Mouse (Mus musculus) 3T3-L1 (cell line): Measurements from ENCODE around the gene Tlr11.

Experiments
- DNase-seq: peaks from one replicate; pipeline ENCODE4 v3.0.0-alpha.2; 2015; ENCODE audit warnings: low read depth, low spot score

The Tlr11 gene

DNA sequence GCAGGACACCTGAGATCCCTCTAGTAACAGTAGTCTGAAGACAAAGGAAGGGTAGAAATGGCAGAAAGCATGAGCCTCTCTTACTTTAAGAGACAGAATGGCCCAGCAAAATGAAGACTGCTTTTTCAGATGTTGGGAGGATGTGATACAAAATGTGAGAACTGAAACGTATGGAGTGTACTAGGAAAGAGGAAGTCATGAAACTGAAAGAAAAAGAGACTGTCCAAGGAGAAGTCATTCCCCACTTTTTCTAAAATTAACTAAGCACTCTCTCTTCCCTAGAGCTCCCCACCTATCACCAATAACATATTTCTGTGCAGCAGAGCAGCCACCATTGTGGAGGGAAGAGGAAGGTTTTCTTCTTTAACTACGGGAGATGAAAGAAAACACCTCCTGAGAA is at the start of gene Tlr11:
TSS of gene Tlr11 (plus strand) at position 322 of the 400 bp plus-strand sequence.
- no peak for DNase-seq

DNA sequence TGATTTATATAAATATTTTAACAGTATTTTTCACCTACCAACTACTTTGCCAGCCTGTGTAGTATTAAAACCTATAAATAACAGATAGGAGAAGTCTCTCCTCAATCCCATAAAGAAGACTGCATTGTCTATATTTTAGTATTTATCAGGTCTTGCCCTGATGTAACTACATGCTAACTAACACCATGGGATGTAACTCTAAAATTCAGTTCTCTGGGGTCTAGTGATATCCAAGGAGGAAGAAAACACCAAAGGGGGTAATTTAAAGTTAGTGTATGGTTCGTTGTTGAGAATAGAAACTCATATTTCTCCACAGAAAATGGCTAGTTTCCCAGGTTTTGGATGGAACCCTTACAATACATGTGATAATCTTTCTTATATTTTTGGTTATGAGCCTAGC is 31.1 kb upstream of the Tlr11 start, which contains the start of gene Olfr734:
TSS of gene Olfr734 (minus strand) at position 101 of the 400 bp plus-strand sequence.
- DNase-seq = no peak

DNA sequence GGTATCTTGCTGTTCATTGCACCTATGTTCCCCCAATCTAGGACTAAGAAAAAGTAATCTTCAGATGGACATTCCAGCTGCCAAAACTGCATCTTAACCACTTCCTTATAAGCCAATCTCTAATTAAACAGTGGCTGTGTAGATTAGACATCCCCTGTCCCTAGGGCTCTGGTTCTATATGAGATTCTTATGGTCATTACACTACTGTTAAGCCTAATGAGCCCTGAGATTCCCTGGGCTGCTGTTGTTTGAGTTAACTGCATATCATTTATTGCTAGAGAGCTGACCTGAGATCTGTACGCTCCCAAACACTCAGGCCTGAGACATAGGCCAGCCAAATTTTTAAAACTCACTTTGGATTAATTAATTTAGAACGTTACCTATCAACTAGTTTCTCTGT is 8.9 kb upstream of the Tlr11 start, which contains the start of gene Olfr735:
TSS of gene Olfr735 (minus strand) at position 77 of the 400 bp plus-strand sequence.
- no peak for DNase-seq

DNA sequence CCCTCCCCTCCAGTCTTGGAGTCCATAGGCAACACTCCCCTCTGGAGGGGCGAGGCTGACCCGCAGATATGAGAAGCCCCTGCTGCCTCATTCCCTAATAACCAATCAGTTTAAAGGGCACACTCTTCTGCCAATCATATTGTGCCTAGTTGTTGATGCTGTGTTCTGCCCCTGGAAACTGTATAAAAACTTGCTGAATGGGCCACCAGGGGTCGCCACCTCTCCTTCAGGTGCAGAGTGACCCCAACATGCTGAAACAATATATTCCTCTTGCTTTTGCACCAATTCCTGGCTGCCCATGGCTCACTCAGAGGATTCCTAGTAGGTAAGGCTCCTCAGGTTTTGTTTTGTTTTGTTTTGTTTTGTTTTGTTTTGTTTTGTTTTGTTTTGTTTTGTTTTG is 5.3 kb upstream of the Tlr11 start:
- DNase-seq = peak; percentile 19

DNA sequence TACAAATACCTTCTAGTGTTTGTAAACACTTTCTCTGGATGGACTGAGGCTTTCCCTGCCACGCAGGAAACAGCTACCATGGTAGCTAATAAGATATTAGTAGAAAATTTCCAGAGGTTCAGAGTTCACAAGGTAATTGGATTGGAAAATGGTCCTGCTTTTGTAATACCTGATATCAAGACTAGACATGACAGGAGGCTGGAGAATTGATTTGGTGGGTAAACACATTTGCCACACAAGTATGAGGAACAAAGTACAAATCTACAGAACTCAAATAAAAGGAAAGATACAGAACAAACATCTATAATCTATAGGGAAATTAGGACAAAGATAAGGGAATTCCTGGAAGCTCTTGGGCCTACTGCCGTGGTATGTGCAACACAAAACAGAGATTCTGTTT is 989 bp upstream of the Tlr11 start:
- DNase-seq = no peak

DNA sequence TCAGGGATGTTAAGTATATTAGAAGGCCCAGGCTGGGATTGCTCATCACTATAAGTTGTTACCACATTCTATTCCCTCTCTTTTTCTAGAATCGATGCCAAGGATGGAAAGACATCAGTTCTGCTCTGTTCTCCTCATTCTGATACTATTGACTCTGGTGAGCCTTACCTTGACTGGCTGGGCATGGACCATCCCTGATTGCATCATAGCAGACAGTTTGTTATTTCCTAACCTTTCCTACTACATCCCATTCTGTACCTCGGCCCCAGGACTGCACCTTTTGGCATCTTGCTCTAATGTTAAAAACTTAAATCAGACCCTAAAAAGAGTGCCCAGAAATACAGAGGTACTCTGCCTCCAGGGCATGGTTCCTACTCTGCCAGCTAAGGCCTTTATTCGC is 2.8 kb downstream of the Tlr11 start:
- DNase-seq = no peak

DNA sequence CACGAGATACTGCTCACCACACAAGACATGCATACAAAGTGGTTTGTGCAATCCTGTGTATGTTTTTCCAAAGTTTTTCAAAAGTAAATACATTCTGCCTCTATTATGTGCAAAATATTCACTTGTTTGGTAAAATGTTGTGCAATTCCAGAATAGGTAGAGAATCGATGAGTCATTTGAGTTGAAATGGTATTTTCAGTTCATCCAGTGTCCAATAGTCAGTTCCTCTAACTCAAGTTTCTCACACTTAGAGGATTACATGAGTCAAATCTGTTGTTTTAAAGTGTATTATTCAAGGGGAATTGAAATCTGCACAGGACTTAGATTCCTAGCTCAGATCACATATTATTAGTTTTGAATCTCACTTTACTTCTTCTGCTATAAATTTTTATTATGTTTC is 5.8 kb downstream of the Tlr11 start:
- no peak for DNase-seq

DNA sequence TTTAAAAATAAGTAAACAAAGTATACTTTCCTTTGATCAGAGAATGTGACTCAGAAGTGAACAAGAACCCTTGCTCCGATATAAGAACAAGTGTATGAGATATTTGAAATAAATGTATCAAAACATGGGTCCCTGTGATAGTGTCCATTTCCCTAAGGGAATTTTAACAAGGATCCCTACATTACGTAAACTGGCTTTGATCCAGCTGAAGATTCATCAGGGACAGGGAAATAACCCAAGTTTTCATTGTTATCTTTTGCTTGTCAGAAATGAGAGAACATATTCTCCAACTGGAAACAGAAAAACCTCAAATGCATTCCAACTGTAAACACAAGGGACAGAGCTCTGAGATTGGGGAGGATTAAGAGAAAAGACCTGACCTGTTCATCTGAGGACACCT is 23.1 kb downstream of the Tlr11 start, which contains the start of gene Olfr736:
TSS of gene Olfr736 (plus strand) at position 301 of the 400 bp plus-strand sequence.
- DNase-seq = no peak

DNA sequence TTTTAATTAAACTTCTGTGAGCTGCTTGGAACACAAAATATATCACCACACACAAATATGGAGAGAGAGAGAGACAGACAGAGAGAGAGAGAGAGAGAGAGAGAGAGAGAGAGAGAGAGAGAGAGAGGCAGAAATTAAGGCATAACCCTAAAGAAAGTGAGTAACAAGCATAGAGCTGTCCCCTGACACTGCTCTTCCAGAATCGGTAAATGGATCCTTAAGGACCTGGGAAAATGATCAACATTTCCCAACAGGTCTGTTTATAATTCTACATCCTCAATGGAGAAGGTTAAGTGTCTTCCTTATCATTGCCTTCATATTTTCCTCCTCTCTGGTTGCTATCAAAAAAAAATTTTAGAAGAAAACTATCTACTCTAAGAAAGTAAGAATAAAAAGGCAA is 49.6 kb downstream of the Tlr11 start, which contains the start of gene Olfr738:
TSS of gene Olfr738 (plus strand) at position 301 of the 400 bp plus-strand sequence.
- no peak for DNase-seq
